Mouse (Mus musculus) lung, adult 2 months (tissue): Measurements from ENCODE around the gene Dcdc2c.

Experiments
- CTCF ChIP-seq: fragments of 200-500 bp; IDR thresholded peaks from 2 replicates; pipeline ENCODE4 v1.5.1; 2011; ENCODE audit warnings: mild to moderate bottlenecking, low read length, control low read depth; ENCODE audit not compliant: insufficient read depth
- POLR2A ChIP-seq: fragments of 200-500 bp; IDR thresholded peaks from 2 replicates; pipeline ENCODE4 v1.6.1; 2011; ENCODE audit warnings: low read depth, mild to moderate bottlenecking, control low read depth, low read length, borderline replicate concordance; ENCODE audit errors: extremely low read depth

GRCm38 (mm10) chr12:28582423-28582822, 30.2 kb upstream of the Dcdc2c start, which contains the start of gene Allc:
- no peak for TF ChIP-seq CTCF
- TF ChIP-seq POLR2A: no peak
